Mouse (Mus musculus): ENCODE results near the gene Pde5a. TPM values are rescaled to one million over a fixed set of nuclear protein-coding genes. Genes with fewer than 3 reads are reported as not detected.

Gene Pde5a
- total RNA-seq, 2 experiments from 2014 or later = 9.1 to 9.6 TPM

GRCm38 (mm10) chr3:122766930-122767329 lies 38.2 kb downstream of the Pde5a start:
- no peak for DNase-seq

GRCm38 (mm10) chr3:122767841-122768240 lies 39.1 kb downstream of the Pde5a start:
- no peak for DNase-seq

- no peak for DNase-seq
Measured at GRCm38 (mm10) chr3:122781417-122781816, 52.7 kb downstream of the Pde5a start.

- DNase-seq = no peak
Measured at GRCm38 (mm10) chr3:122784245-122784644, 55.5 kb downstream of the Pde5a start.

GRCm38 (mm10) chr3:122788314-122788713 lies 59.6 kb downstream of the Pde5a start:
- DNase-seq = peak; percentile 58 to 67

- DNase-seq = no peak
Measured at GRCm38 (mm10) chr3:122789544-122789943, 60.8 kb downstream of the Pde5a start.

GRCm38 (mm10) chr3:122800050-122800449 lies 71.3 kb downstream of the Pde5a start:
- no peak for DNase-seq

GRCm38 (mm10) chr3:122800553-122801435 lies 72.0 kb downstream of the Pde5a start:
- no peak for DNase-seq

- DNase-seq = no peak
Measured at GRCm38 (mm10) chr3:122801436-122802221, 72.9 kb downstream of the Pde5a start.

GRCm38 (mm10) chr3:122807313-122807712 lies 78.6 kb downstream of the Pde5a start:
- DNase-seq = peak; percentile 21 to 25

- no peak for DNase-seq
Measured at GRCm38 (mm10) chr3:122810090-122810863, 81.5 kb downstream of the Pde5a start.

- no peak for DNase-seq
Measured at GRCm38 (mm10) chr3:122810986-122811385, 82.2 kb downstream of the Pde5a start.

GRCm38 (mm10) chr3:122814531-122814930 lies 85.8 kb downstream of the Pde5a start:
- peak in 1 of 2 experiments; percentile 28 for DNase-seq

GRCm38 (mm10) chr3:122818282-122818681 lies 89.5 kb downstream of the Pde5a start:
- DNase-seq = no peak

GRCm38 (mm10) chr3:122820700-122821099 lies 92.0 kb downstream of the Pde5a start:
- DNase-seq = no peak

GRCm38 (mm10) chr3:122828270-122829058 lies 99.7 kb downstream of the Pde5a start:
- DNase-seq = no peak

- no peak for DNase-seq
Measured at GRCm38 (mm10) chr3:122834519-122834918, 105.8 kb downstream of the Pde5a start.

- no peak for DNase-seq
Measured at GRCm38 (mm10) chr3:122835097-122835850, 106.5 kb downstream of the Pde5a start.

GRCm38 (mm10) chr3:122837639-122838038 lies 108.9 kb downstream of the Pde5a start:
- DNase-seq = no peak

GRCm38 (mm10) chr3:122848410-122849034 lies 119.8 kb downstream of the Pde5a start:
- DNase-seq = no peak

Measured in layer of hippocampus, postnatal 36 days (tissue).